Mouse (Mus musculus): Measurements from ENCODE around the gene Dnah7c. TPM values are rescaled to one million over a fixed set of nuclear protein-coding genes. Genes with fewer than 3 reads are reported as not detected.
"Not testable (repeated sequence)": the region's sequence is repeated elsewhere in the genome, so short reads cannot be mapped to it uniquely, and the experiment has no call there.

Dnah7c gene
- polyA plus RNA-seq, 1 experiment from 2014 or later: 0.02 TPM

GRCm38 (mm10) chr1:46521032-46521431 lies 95.6 kb downstream of the Dnah7c start:
- H3K36me3 ChIP-seq (ENCODE audit: control insufficient read depth, insufficient read depth, low read length): no peaks in the 10 kb centered on the region
- no peaks in the 10 kb centered on the region for H3K9me3 ChIP-seq (ENCODE audit: control insufficient read depth, low read length)
- no peaks in the 10 kb centered on the region for H3K4me1 ChIP-seq (ENCODE audit: control insufficient read depth, insufficient read depth, low read length)
- no peak overlapping the region for H3K4me3 ChIP-seq (ENCODE audit: low read length)
- H3K27ac ChIP-seq (ENCODE audit: low read length): no peak overlapping the region
- no peaks in the 10 kb centered on the region for H3K27me3 ChIP-seq (replicated peaks; ENCODE audit: control insufficient read depth, insufficient read depth, low read length)
- no peak overlapping the region for H3K9ac ChIP-seq (ENCODE audit: low read depth, low read length)
- no peak overlapping the region for H3K4me2 ChIP-seq (ENCODE audit: low read depth, low read length)
- ATAC-seq: peak; percentile 87

GRCm38 (mm10) chr1:46526537-46526936 lies 101.1 kb downstream of the Dnah7c start:
- H3K9me3 ChIP-seq (ENCODE audit: control insufficient read depth, low read length); H3K27ac ChIP-seq (ENCODE audit: low read length); H3K9ac ChIP-seq (ENCODE audit: low read depth, low read length); H3K36me3 ChIP-seq (ENCODE audit: control insufficient read depth, insufficient read depth, low read length); H3K4me2 ChIP-seq (ENCODE audit: low read depth, low read length); ATAC-seq; H3K4me1 ChIP-seq (ENCODE audit: control insufficient read depth, insufficient read depth, low read length); H3K27me3 ChIP-seq (replicated peaks; ENCODE audit: control insufficient read depth, insufficient read depth, low read length); H3K4me3 ChIP-seq (ENCODE audit: low read length): not testable (repeated sequence)
- WGBS: 51% methylated on average over 3 of the region's 3 CpGs

GRCm38 (mm10) chr1:46544812-46545421 lies 119.5 kb downstream of the Dnah7c start:
- H3K9me3 ChIP-seq (ENCODE audit: control insufficient read depth, low read length): no peaks in the 10 kb centered on the region
- H3K4me1 ChIP-seq (ENCODE audit: control insufficient read depth, insufficient read depth, low read length): no peaks in the 10 kb centered on the region
- H3K36me3 ChIP-seq (ENCODE audit: control insufficient read depth, insufficient read depth, low read length): no peaks in the 10 kb centered on the region
- WGBS: 51% methylated on average over 2 of the region's 2 CpGs
- H3K4me2 ChIP-seq (ENCODE audit: low read depth, low read length): no peak overlapping the region
- no peaks in the 10 kb centered on the region for H3K27me3 ChIP-seq (replicated peaks; ENCODE audit: control insufficient read depth, insufficient read depth, low read length)
- no peak for ATAC-seq
- no peak overlapping the region for H3K9ac ChIP-seq (ENCODE audit: low read depth, low read length)
- H3K27ac ChIP-seq (ENCODE audit: low read length): no peak overlapping the region
- H3K4me3 ChIP-seq (ENCODE audit: low read length): no peak overlapping the region

- H3K9me3 ChIP-seq (ENCODE audit: control insufficient read depth, low read length): no peaks in the 10 kb centered on the region
- no peaks in the 10 kb centered on the region for H3K4me1 ChIP-seq (ENCODE audit: control insufficient read depth, insufficient read depth, low read length)
- 34% methylated on average over 3 of the region's 3 CpGs for WGBS
- H3K36me3 ChIP-seq (ENCODE audit: control insufficient read depth, insufficient read depth, low read length): no peaks in the 10 kb centered on the region
- no peak overlapping the region for H3K4me2 ChIP-seq (ENCODE audit: low read depth, low read length)
- no peak overlapping the region for H3K4me3 ChIP-seq (ENCODE audit: low read length)
- no peaks in the 10 kb centered on the region for H3K27me3 ChIP-seq (replicated peaks; ENCODE audit: control insufficient read depth, insufficient read depth, low read length)
- ATAC-seq: no peak
- no peak overlapping the region for H3K27ac ChIP-seq (ENCODE audit: low read length)
- H3K9ac ChIP-seq (ENCODE audit: low read depth, low read length): no peak overlapping the region
Observed at GRCm38 (mm10) chr1:46580385-46580784, 155.0 kb downstream of the Dnah7c start.

GRCm38 (mm10) chr1:46593826-46594225 lies 168.4 kb downstream of the Dnah7c start:
- H3K9me3 ChIP-seq (ENCODE audit: control insufficient read depth, low read length); ATAC-seq; H3K36me3 ChIP-seq (ENCODE audit: control insufficient read depth, insufficient read depth, low read length); H3K4me1 ChIP-seq (ENCODE audit: control insufficient read depth, insufficient read depth, low read length); H3K9ac ChIP-seq (ENCODE audit: low read depth, low read length); H3K27me3 ChIP-seq (replicated peaks; ENCODE audit: control insufficient read depth, insufficient read depth, low read length); H3K4me2 ChIP-seq (ENCODE audit: low read depth, low read length); H3K4me3 ChIP-seq (ENCODE audit: low read length); H3K27ac ChIP-seq (ENCODE audit: low read length): not testable (repeated sequence)
- WGBS: 82% methylated on average over 1 of the region's 1 CpGs

GRCm38 (mm10) chr1:46596343-46596742 lies 171.0 kb downstream of the Dnah7c start:
- H3K4me3 ChIP-seq (ENCODE audit: low read length); H3K4me1 ChIP-seq (ENCODE audit: control insufficient read depth, insufficient read depth, low read length); ATAC-seq; H3K4me2 ChIP-seq (ENCODE audit: low read depth, low read length); H3K9me3 ChIP-seq (ENCODE audit: control insufficient read depth, low read length); H3K36me3 ChIP-seq (ENCODE audit: control insufficient read depth, insufficient read depth, low read length); H3K27ac ChIP-seq (ENCODE audit: low read length); H3K27me3 ChIP-seq (replicated peaks; ENCODE audit: control insufficient read depth, insufficient read depth, low read length); H3K9ac ChIP-seq (ENCODE audit: low read depth, low read length): not testable (repeated sequence)
- 100% methylated on average over 1 of the region's 1 CpGs for WGBS

GRCm38 (mm10) chr1:46620331-46620730 lies 194.9 kb downstream of the Dnah7c start:
- no peaks in the 10 kb centered on the region for H3K9me3 ChIP-seq (ENCODE audit: control insufficient read depth, low read length)
- no peak overlapping the region for H3K4me3 ChIP-seq (ENCODE audit: low read length)
- no peaks in the 10 kb centered on the region for H3K36me3 ChIP-seq (ENCODE audit: control insufficient read depth, insufficient read depth, low read length)
- WGBS: 81% methylated on average over 1 of the region's 1 CpGs
- ATAC-seq: no peak
- no peaks in the 10 kb centered on the region for H3K27me3 ChIP-seq (replicated peaks; ENCODE audit: control insufficient read depth, insufficient read depth, low read length)
- no peak overlapping the region for H3K4me2 ChIP-seq (ENCODE audit: low read depth, low read length)
- H3K9ac ChIP-seq (ENCODE audit: low read depth, low read length): no peak overlapping the region
- no peaks in the 10 kb centered on the region for H3K4me1 ChIP-seq (ENCODE audit: control insufficient read depth, insufficient read depth, low read length)
- no peak overlapping the region for H3K27ac ChIP-seq (ENCODE audit: low read length)

- H3K27ac ChIP-seq (ENCODE audit: low read length); H3K27me3 ChIP-seq (replicated peaks; ENCODE audit: control insufficient read depth, insufficient read depth, low read length); H3K36me3 ChIP-seq (ENCODE audit: control insufficient read depth, insufficient read depth, low read length); ATAC-seq; H3K4me2 ChIP-seq (ENCODE audit: low read depth, low read length); H3K4me3 ChIP-seq (ENCODE audit: low read length); H3K9me3 ChIP-seq (ENCODE audit: control insufficient read depth, low read length); H3K9ac ChIP-seq (ENCODE audit: low read depth, low read length); H3K4me1 ChIP-seq (ENCODE audit: control insufficient read depth, insufficient read depth, low read length): not testable (repeated sequence)
- 92% methylated on average over 6 of the region's 6 CpGs for WGBS
Observed at GRCm38 (mm10) chr1:46625914-46626313, 200.5 kb downstream of the Dnah7c start.

GRCm38 (mm10) chr1:46649821-46650220 lies 224.4 kb downstream of the Dnah7c start:
- WGBS: 85% methylated on average over 4 of the region's 4 CpGs

GRCm38 (mm10) chr1:46652721-46653120 lies 227.3 kb downstream of the Dnah7c start:
- not testable (repeated sequence) for H3K9me3 ChIP-seq (ENCODE audit: control insufficient read depth, low read length); H3K27ac ChIP-seq (ENCODE audit: low read length); ATAC-seq; H3K4me2 ChIP-seq (ENCODE audit: low read depth, low read length); H3K9ac ChIP-seq (ENCODE audit: low read depth, low read length); H3K27me3 ChIP-seq (replicated peaks; ENCODE audit: control insufficient read depth, insufficient read depth, low read length); H3K4me3 ChIP-seq (ENCODE audit: low read length); H3K4me1 ChIP-seq (ENCODE audit: control insufficient read depth, insufficient read depth, low read length); H3K36me3 ChIP-seq (ENCODE audit: control insufficient read depth, insufficient read depth, low read length)
- 67% methylated on average over 2 of the region's 2 CpGs for WGBS

More at GRCm38 (mm10) chr1:46649821-46650220, 224.4 kb downstream of the Dnah7c start:
- H3K4me3 ChIP-seq (ENCODE audit: low read length); ATAC-seq; H3K4me1 ChIP-seq (ENCODE audit: control insufficient read depth, insufficient read depth, low read length); H3K27ac ChIP-seq (ENCODE audit: low read length); H3K9ac ChIP-seq (ENCODE audit: low read depth, low read length); H3K36me3 ChIP-seq (ENCODE audit: control insufficient read depth, insufficient read depth, low read length); H3K4me2 ChIP-seq (ENCODE audit: low read depth, low read length); H3K9me3 ChIP-seq (ENCODE audit: control insufficient read depth, low read length); H3K27me3 ChIP-seq (replicated peaks; ENCODE audit: control insufficient read depth, insufficient read depth, low read length): not testable (repeated sequence)
